Mouse (Mus musculus) kidney, adult 2 months (tissue): Measurements from ENCODE around the gene C9orf72.

Experiments
- CTCF ChIP-seq: fragments of 200-500 bp; conservative IDR thresholded peaks from 2 replicates; pipeline ENCODE4 v1.5.1; 2011; ENCODE audit warnings: low read depth, mild to moderate bottlenecking, control low read depth, low read length, moderate library complexity, mixed read lengths; ENCODE audit not compliant: insufficient read depth, insufficient read length
- POLR2A ChIP-seq: fragments of 200-500 bp; IDR thresholded peaks from one replicate; pipeline ENCODE4 v1.6.1; 2011; ENCODE audit warnings: low read depth, low read length, control low read depth

DNA sequence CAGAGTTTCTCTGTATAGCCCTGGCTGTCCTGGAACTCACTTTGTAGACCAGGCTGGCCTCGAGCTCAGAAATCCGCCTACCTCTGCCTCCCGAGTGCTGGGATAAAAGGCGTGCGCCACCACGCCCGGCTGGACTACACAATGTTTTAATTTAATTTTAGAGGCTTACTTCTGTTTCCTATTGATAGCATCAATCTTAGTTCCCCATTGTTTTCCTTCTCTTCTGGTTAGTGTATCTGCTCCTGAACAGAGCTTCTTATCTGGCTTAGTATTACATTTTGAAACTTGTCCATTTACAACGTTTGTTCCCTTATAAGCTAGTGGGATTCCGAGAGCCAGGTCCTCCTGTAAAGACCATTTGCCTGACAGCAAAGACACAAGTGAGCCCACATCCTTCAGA is 33.0 kb upstream of the C9orf72 start:
- no peak for TF ChIP-seq CTCF
- no peak for TF ChIP-seq POLR2A
